Mouse (Mus musculus) ES-Bruce4 (cell line): ENCODE results near the gene Gm11937. TPM values are rescaled to one million over a fixed set of nuclear protein-coding genes. Genes with fewer than 3 reads are reported as not detected.

ENCODE experiments used
- H3K27ac ChIP-seq: 2 replicates; pipeline ENCODE4 v1.5.1; 2012; ENCODE audit warnings: low read length, inconsistent platforms; ENCODE audit not compliant: insufficient read depth
- H3K27me3 ChIP-seq: 2 replicates; pipeline ENCODE4 v1.6.1; 2012; ENCODE audit warnings: mild to moderate bottlenecking, low read length, inconsistent platforms; ENCODE audit not compliant: control insufficient read depth, poor library complexity, insufficient read depth, severe bottlenecking
- H3K36me3 ChIP-seq: 2 replicates; pipeline ENCODE4 v1.6.1; 2012; ENCODE audit warnings: inconsistent platforms, mild to moderate bottlenecking, low read length, moderate library complexity; ENCODE audit not compliant: control insufficient read depth, poor library complexity, insufficient read depth, severe bottlenecking
- H3K4me1 ChIP-seq: one replicate; pipeline ENCODE4 v1.8.1; 2011; ENCODE audit warnings: low read length; ENCODE audit not compliant: control insufficient read depth, insufficient read depth
- H3K4me3 ChIP-seq: 2 replicates; pipeline ENCODE4 v1.5.1; 2011; ENCODE audit warnings: low read depth, mild to moderate bottlenecking, low read length
- H3K9ac ChIP-seq: 2 replicates; pipeline ENCODE4 v1.6.1; 2012; ENCODE audit warnings: low read depth, mild to moderate bottlenecking, inconsistent platforms; ENCODE audit not compliant: poor library complexity, severe bottlenecking
- H3K9me3 ChIP-seq: replicated peaks from 2 replicates; pipeline ENCODE4 v1.6.1; 2012; ENCODE audit warnings: mild to moderate bottlenecking, low read length, inconsistent platforms; ENCODE audit not compliant: control insufficient read depth, poor library complexity, insufficient read depth, severe bottlenecking
- CTCF ChIP-seq: IDR thresholded peaks from one replicate; pipeline ENCODE4 v1.8.1; 2011; ENCODE audit warnings: low read depth, low read length
- EP300 ChIP-seq: IDR thresholded peaks from 2 replicates; pipeline ENCODE4 v1.6.1; 2011; ENCODE audit warnings: low read depth, low read length; ENCODE audit not compliant: insufficient read depth
- POLR2A ChIP-seq: IDR thresholded peaks from one replicate; pipeline ENCODE4 v1.8.1; 2011; ENCODE audit warnings: low read length; ENCODE audit not compliant: insufficient read depth
- polyA plus RNA-seq: library from polyadenylated mRNA; stranded (reverse); fragments of >200 nt; gene quantifications from 2 replicates; pipeline ENCODE4 v1.2.4, GENCODE M21; 2011; ENCODE audit warnings: low read depth; ENCODE audit not compliant: missing spikeins, insufficient read depth, insufficient read length

The Gm11937 gene
- polyA plus RNA-seq, 1 experiment = not detected

DNA sequence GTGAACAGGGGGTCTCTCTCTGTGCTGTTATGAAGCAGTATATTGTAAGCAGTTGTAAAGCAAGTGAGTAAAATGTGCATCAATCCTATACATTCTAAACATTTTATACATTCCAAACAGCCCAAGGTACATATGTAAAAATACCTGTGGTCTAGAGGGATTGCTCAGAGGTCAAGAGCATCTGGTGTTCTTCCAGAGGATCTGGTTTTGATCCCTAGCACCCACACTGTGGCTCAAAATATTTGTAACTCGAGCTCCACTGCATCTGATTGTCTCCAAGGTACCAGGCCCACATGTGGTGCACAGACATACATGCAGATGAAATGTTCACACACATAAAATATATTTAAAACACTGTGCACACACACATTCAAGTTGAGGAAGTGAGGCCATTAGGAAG lies 30.9 kb upstream of the Gm11937 start:
- TF ChIP-seq POLR2A = no peak
- TF ChIP-seq CTCF = no peak
- TF ChIP-seq EP300 = no peak
- Histone ChIP-seq H3K4me1 (no peaks in the 10 kb centered on the region), H3K4me3 (no peak overlapping the region)

DNA sequence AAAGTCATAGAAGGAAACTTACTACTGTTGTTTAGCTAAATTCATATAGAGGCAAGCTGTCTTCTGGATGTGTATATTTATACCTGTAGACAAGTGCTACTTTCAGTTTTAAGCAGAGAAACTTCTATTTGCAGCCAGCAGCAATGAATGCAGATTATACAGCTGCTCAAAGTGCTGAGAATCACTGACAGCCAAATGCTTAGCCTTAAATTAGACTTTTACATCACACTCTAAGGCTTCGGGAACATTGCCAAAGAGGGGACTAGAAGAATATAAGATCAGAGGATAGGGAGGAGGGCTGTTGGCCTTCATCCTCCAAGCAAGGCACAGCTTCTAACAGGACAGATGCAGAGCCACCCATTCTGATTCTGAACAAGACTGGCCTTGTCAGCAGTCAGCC lies 27.1 kb upstream of the Gm11937 start:
- no peaks in the 10 kb centered on the region for H3K36me3 ChIP-seq
- no peaks in the 10 kb centered on the region for H3K9me3 ChIP-seq
- no peak overlapping the region for H3K9ac ChIP-seq
- H3K27ac ChIP-seq = no peak overlapping the region
- no peak overlapping the region for H3K4me3 ChIP-seq
- no peaks in the 10 kb centered on the region for H3K4me1 ChIP-seq
- H3K27me3 ChIP-seq = no peaks in the 10 kb centered on the region
- TF ChIP-seq EP300 (no peak), CTCF (no peak), POLR2A (no peak)

More for the DNA sequence above, 30.9 kb upstream of the Gm11937 start:
- Histone ChIP-seq H3K27me3 (no peaks in the 10 kb centered on the region), H3K27ac (no peak overlapping the region), H3K36me3 (no peaks in the 10 kb centered on the region), H3K9me3 (no peaks in the 10 kb centered on the region), H3K9ac (no peak overlapping the region)

DNA sequence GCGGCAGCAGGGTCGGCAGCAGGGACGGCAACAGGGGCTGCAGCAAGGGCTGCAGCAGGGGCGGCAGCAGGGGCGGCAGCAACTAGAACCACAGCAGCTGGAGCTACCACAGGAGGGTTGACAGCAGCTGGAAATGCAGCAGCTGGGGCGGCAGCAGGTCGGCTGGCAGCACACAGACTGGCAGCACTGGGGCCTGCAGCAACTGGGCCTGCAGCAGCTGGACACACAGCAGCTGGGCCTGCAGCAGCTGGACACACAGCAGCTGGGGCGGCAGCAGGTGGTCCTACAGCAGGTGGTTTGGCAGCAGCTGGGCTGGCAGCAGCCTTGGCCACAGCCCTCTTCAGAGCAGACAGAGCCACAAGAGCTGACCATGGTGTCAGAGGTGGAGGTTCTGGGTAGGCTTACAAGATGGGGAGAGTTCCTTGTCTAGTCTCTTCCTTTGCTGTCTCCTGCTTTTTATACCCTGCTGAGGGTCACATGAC lies 24.7 kb upstream of the Gm11937 start, which contains the start of gene Krtap4-2:
Gene Krtap4-2, minus strand, starts transcription at position 432 of the 482 bp plus-strand sequence.
- H3K27me3 ChIP-seq = no peaks in the 10 kb centered on the region
- no peak within 1 kb of the TSS for H3K9ac ChIP-seq
- H3K27ac ChIP-seq = no peak within 1 kb of the TSS
- no peak within 1 kb of the TSS for H3K4me3 ChIP-seq
- H3K9me3 ChIP-seq = no peaks in the 10 kb centered on the region
- TF ChIP-seq CTCF = no peak
- no peak for TF ChIP-seq POLR2A
- TF ChIP-seq EP300 = no peak
- H3K36me3 ChIP-seq = no peaks in the 10 kb centered on the region
- no peaks in the 10 kb centered on the region for H3K4me1 ChIP-seq

DNA sequence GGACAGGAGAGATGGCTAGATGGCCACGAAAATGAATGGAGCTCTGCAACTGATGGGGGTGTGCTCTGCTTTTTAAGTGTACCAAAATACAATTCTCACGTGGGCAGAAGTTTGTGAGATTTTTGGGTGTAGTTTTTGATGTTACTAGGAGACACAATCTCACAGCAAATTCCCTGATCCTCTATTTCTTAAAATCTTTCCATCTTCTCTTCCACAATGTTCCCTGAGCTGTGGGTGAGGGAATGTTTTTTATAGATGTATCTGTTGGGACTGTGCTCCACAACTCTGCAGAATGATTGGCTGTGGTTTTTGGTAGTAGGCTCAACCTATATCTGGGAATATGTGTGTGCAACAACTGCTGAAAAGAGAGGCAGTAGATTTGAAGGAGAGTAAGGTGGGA lies 23.3 kb upstream of the Gm11937 start:
- Histone ChIP-seq H3K4me1 (no peaks in the 10 kb centered on the region), H3K36me3 (no peaks in the 10 kb centered on the region), H3K27ac (no peak overlapping the region), H3K27me3 (no peaks in the 10 kb centered on the region), H3K9me3 (no peaks in the 10 kb centered on the region), H3K4me3 (no peak overlapping the region), H3K9ac (no peak overlapping the region)
- TF ChIP-seq CTCF (no peak), EP300 (no peak), POLR2A (no peak)

DNA sequence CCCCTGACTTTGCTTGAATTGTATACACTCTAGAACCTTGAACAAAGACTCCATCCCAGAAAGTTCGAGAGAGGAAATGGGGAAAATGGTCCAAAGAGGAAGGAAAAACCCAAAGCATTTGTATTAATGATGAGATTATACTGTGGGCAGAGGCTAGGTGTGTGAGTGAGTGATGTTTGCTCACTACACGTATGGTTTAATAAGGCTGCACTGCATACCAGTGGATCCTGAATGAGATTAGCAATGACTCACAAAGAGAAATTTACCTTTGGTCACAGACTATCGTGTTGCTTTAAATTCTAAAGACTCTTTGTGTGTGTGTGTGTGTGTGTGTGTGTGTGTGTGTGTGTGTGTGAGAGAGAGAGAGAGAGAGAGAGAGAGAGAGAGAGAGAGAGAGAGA lies 20.9 kb upstream of the Gm11937 start:
- Histone ChIP-seq H3K27me3 (no peaks in the 10 kb centered on the region), H3K9ac (no peak overlapping the region), H3K4me3 (no peak overlapping the region), H3K27ac (no peak overlapping the region), H3K4me1 (no peaks in the 10 kb centered on the region), H3K36me3 (no peaks in the 10 kb centered on the region), H3K9me3 (no peaks in the 10 kb centered on the region)
- no peak for TF ChIP-seq CTCF
- no peak for TF ChIP-seq EP300
- TF ChIP-seq POLR2A = no peak

DNA sequence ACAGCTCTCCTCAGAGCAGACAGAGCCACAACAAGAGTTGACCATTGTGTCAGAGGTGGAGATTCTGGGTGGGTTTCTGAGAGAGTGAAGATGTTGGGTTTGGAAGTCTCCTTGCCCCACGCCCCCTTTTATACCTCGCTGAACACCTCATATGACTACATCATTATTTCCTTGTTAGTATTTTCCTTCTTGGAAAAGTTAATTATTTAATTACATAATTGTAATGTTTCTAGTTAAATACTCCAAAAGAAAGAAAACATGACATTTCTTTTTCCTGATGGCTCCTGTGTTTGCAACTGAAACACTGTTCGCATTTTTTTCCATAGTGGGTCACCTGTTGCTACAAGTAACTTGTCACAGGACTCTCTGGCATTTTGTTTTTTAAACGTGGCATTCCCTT lies 18.1 kb upstream of the Gm11937 start, which contains the start of gene Krtap4-1:
Gene Krtap4-1, minus strand, starts transcription at position 101 of the 400 bp plus-strand sequence.
- Histone ChIP-seq H3K27me3 (no peaks in the 10 kb centered on the region; the same call in 1 of the 2 replicates), H3K4me1 (no peaks in the 10 kb centered on the region), H3K9ac (no peak within 1 kb of the TSS), H3K9me3 (no peaks in the 10 kb centered on the region), H3K36me3 (no peaks in the 10 kb centered on the region), H3K4me3 (no peak within 1 kb of the TSS), H3K27ac (no peak within 1 kb of the TSS)
- TF ChIP-seq CTCF (no peak), POLR2A (no peak), EP300 (no peak)
